Mouse (Mus musculus): ENCODE results near the gene Myh2.

Gene Myh2

DNA sequence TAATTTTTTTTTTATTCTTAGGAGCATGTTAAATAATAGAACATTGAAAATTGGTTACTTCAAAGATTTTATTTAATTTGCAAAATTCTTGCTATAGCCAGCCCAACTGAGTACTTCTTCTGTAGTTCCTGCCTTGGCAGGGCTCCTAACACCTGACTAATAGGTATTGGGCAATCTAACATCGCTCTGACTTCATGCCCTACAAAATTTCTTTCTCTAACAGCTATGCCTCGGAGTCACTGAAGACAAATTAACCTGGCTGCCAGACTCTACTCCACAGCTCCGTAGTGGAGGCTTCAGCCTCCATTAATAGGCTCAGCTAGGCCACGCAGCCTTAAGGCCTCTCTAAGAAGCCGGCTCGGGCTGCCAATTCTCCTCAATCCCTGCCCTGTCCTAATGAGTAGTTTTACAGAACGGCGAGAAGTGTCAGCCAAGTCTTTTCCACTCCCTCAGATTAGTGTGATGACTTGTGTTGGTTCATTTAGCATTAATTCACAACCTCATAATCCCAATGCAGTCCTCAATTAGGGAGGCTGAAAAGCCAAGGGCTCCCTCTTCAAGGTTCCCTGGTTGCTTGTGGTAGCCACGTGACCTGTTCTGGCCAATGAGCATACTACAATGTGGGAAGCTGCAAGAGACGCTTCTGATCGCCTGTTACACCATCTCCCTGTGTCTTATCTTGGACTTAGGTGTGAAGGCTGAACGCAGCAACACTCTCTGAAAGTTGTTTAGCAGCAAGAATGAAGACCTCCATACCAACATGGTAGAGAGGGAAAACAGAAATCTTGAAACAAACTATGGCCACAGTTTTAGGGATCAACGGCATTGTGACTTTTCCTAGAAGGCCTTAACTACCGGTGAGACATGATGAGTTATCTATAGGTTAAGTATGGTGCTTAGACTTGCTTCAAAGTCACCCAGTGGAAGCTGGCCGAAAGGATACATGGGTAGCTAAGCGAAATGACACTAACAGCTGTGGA is 18.9 kb upstream of the Myh2 start:
- no peak for DNase-seq (ENCODE audit: low read depth, low spot score)

GRCm38 (mm10) chr11:67153123-67153522 is 17.7 kb upstream of the Myh2 start:
- DNase-seq (ENCODE audit: low read depth, low spot score), result peak; percentile 37

DNA sequence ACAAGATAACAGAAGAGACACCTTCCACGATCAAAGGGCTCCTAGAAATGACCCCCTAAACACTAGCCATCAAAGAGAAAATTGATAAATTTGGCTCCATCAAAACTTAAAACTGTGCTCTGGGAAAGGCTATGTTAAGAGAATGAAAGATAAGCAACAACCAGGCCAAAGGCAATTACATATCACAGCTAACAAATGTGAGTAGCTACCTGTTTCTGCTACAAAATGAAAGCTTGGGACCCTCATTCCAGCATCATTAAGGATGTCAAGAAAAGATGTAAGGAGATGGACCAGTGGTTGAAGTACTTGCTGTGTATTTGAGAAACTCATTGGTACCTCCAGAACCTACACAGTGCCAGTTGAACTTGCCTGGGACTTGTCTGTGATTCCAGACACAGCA is 17.0 kb upstream of the Myh2 start:
- DNase-seq (ENCODE audit: low read depth, low spot score), result no peak

DNA sequence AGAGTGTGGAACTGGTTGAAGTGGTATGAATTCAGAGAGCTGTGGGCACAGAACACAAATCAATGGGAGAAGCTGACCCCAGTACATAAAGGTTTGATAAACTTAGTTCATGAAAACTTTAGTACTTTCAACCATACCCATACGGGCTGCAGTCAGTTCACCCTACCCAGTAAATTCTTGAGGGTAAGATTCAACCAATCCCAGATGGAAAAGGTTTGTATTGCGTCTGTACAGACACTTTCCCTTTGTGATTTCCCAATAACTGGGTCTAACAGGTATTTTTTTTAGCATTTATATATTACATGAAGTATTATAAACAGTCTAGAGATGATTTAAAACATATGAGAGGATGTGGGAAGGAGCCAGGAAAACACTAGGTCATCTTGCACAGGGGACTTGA is 15.2 kb upstream of the Myh2 start:
- no peak for DNase-seq (ENCODE audit: low read depth, low spot score)

DNA sequence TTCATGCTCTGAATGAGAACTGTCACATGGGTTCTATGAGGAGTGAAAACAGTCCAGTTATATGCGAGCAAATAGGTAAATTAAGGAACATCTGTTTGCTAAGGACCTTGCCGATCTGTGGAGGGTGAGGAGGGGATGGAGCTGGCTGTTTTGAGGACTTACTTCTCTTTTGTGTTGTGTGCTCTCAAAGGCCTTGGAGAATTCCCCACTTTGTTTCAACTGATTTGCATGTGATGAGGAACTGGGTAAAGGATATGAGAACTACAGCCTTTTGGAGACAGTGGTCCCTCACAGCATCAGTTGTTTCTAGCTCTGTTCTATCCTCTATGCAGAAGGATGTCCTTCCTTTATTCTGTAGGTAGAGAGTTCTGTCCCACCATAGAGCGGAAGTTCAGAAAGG is 10.7 kb upstream of the Myh2 start:
- DNase-seq (ENCODE audit: low read depth, low spot score), result no peak

- DNase-seq (ENCODE audit: low read depth, low spot score), result no peak
These were observed 7.1 kb upstream of the Myh2 start for GRCm38 (mm10) chr11:67163701-67164100.

GRCm38 (mm10) chr11:67164851-67165250 is 6.0 kb upstream of the Myh2 start:
- DNase-seq (ENCODE audit: low read depth, low spot score), result no peak

GRCm38 (mm10) chr11:67169301-67169700 is 1.5 kb upstream of the Myh2 start:
- DNase-seq (ENCODE audit: low read depth, low spot score), result no peak

DNA sequence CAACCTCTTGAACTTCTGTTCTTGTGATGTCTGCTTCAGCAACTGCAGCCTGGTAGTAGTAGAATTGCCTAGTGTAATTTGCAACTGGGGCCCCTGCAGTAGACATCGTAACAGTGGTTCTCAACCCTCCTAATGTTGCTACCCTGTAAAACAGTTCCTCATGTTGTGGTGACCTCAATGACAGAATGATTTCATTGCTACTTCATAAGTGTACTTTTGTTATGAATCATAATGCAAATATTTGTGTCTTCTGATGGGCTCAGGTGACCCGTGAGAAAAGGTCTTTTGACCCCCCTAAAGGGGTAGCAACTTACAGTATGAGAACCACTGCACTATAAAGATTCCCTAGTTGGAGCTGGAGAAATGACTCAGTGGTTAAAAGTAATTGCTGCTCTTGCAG is 1.6 kb downstream of the Myh2 start:
- DNase-seq (ENCODE audit: low read depth, low spot score), result no peak

GRCm38 (mm10) chr11:67176376-67176775 is 5.5 kb downstream of the Myh2 start:
- DNase-seq (ENCODE audit: low read depth, low spot score), result no peak

DNA sequence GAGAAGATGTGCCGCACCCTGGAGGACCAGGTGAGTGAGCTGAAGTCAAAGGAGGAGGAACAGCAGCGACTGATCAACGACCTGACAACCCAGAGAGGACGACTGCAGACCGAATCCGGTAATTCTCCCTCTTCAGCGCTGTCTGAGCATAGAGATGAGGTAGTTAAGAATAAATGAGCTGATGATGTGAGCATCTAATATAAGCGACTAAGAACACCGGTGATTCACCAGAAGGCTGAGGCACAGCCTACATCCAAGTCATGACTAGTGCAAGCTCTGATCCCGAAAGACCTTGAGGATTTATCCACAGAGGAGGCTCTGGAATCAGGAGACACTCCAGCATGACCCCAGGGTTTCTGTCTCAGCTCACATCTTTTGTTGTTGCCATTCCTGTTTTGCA is 19.5 kb downstream of the Myh2 start:
- DNase-seq (ENCODE audit: low read depth, low spot score), result no peak

DNA sequence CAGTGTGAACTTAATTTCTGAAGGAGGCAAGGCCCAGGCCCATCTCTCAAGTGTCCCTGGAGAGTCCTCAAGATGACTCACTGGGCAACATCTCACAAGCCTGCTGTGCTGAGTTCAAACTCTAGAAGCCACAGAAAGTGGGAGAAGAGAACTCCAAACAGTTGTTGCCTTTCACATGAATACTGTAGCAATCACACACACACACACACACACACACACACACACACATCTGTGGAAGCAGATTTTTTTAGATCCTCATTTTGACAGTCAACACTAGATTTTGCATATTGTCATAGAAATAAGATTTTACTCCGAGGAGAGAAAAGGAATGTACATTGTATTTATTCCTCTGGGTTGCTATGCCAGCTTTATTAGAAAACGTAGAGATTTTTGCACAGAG is 20.0 kb downstream of the Myh2 start:
- no peak for DNase-seq (ENCODE audit: low read depth, low spot score)

- DNase-seq (ENCODE audit: low read depth, low spot score), result no peak
These were observed 20.7 kb downstream of the Myh2 start for GRCm38 (mm10) chr11:67191496-67191895.

DNA sequence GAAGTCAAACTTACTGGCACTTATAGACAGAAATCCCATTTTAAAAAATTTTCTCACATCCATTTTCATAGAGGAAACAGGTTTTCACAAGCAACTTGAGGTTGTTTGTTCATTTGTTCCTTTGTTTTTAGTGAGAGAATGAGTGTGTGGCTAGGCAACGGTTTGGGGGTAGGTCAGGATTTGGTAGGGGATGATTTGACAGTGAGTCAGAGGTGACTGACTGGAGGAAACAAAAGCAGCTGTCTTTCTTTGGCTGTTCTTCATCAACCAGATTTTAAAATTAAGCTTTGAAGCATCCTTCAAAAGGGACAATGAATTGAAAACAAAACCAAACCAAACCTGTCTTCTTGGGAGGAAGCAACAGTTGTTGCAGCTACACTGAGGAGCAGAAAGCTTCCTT is 28.5 kb downstream of the Myh2 start:
- no peak for DNase-seq (ENCODE audit: low read depth, low spot score)

GRCm38 (mm10) chr11:67199752-67200151 is 28.9 kb downstream of the Myh2 start, which contains the start of gene Myh1:
TSS of gene Myh1 (plus strand) at chr11:67200052.
- DNase-seq (ENCODE audit: low read depth, low spot score), result no peak

DNA sequence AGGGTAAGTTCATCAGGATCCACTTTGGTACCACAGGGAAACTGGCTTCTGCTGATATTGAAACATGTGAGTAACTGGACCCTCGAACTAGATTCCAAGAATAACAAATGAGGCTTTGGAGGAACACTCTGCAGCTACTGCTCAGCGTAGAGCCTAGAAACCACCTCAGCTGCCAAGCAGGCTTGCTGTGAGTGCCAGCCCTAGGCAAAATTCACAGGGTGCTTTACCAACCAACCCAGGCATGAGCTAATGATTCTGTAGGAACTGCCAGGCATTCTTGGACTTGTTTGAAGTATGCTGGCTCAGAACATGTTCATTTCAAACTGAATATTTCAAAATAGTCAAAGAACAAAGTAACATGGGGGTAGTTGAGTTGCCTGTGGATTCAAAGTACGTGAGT is 33.9 kb downstream of the Myh2 start:
- DNase-seq (ENCODE audit: low read depth, low spot score), result peak; percentile 12

DNA sequence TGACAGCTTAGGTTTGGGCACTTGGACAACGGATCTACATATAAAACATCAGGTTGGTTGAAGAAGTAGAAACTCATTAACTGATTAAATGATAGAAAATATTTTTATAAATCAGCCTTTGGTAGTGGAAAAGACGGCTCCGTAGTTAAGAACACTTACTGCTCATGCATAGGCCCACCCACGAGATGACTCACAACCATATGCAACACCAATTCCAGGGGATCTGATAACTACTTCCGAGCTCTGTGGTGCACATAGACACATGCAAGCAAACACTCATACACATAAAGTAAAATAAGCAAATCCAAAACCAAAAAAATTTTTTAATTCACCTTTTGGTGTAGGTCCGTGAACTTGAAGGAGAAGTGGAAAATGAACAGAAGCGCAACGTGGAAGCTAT is 51.0 kb downstream of the Myh2 start:
- no peak for DNase-seq (ENCODE audit: low read depth, low spot score)

GRCm38 (mm10) chr11:67224466-67224865 is 53.6 kb downstream of the Myh2 start:
- DNase-seq (ENCODE audit: low read depth, low spot score), result no peak

DNA sequence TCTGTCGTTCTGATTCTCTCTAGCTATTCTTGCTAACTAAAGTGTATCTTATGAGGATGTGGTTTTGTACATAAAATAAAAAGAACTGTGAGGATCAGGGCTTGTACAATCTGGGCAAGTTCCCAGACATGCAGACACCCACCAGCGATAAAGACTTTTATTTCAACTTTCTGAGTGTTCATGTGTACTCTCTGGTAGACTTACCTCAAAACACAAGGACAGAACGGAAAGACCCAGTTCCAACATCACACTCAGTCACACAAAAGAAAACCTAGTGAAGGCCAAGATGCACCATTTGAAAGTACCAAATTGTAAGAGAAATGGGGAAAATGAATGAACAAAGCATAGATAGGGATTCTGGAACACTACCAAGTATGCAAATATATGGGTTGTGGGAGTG is 57.9 kb downstream of the Myh2 start:
- no peak for DNase-seq (ENCODE audit: low read depth, low spot score)

DNA sequence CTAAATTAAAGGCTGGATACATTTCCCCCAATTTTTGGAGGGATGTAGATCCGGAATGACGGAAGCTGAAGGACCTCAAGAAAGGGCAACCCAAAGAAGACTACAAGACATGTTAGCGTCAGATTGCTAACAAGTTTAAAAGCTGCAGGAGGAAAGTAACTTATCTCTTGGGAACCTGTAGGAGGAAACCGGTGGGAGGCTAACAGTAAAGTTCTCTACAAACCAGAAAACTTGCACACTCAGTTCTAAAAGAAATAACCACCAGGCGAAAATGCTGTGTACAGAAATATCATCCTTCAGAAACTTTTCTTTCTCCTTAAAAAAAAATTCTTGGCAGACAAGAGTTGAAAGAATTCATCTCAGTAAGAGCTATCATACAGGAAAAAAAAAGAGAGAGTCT is 58.3 kb downstream of the Myh2 start:
- DNase-seq (ENCODE audit: low read depth, low spot score), result no peak

GRCm38 (mm10) chr11:67229946-67230345 is 59.1 kb downstream of the Myh2 start:
- DNase-seq (ENCODE audit: low read depth, low spot score), result no peak

GRCm38 (mm10) chr11:67235639-67236358 is 65.0 kb downstream of the Myh2 start:
- DNase-seq (ENCODE audit: low read depth, low spot score), result no peak

DNA sequence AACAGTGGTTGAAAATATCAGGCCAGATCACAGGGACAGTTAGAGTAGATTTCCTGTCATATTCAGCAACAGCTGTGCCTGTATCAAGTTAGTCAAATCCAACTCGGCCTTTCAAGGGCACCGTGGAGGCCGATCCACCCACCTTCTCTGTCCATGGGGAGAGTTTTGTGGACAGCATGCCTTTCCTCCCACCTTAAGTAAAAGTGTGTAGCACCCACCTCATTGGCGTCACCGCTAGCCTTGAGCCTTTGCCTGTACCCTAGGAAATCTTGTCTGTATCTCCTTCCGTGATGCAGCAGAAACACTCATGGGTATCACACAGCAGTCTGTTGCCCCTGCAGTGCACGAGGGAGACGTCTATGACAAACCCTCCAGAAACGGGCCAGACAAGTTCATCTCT is 66.0 kb downstream of the Myh2 start:
- DNase-seq (ENCODE audit: low read depth, low spot score), result no peak

All from brain, embryonic 18.5 days (tissue).